Comparison of ENCODE assay signal across 9 mouse cellular contexts in genomic region chr9:108111593-108112121, GRCm38 (mm10). TPM values are rescaled to one million over a fixed set of nuclear protein-coding genes. Genes with fewer than 3 reads are reported as not detected.
DNase-seq lines count a peak whose midpoint lies in the region; ATAC-seq and TF ChIP-seq lines count a peak whose summit lies in the region.
"Had no signal": no experiment of that assay in that cellular context is flagged by ENCODE, and none has a peak within 500 bp of the region (broad histone marks: within the 10 kb centered on the region; RNA-seq: fewer than 3 reads in every experiment).

No protein-coding gene starts in this region.

- H3K4me2 ChIP-seq in heart, embryonic 13.5 days, result peak overlapping the region; percentile 78
- H3K4me2 ChIP-seq in hindbrain, embryonic 11.5 days (replicated peaks; ENCODE audit: low read depth, low read length), result peak overlapping the region; percentile 31
- peak overlapping the region; percentile 70 for H3K4me2 ChIP-seq in liver, postnatal 0 days (ENCODE audit: low read depth, low read length)

- H3K4me1 ChIP-seq in heart, embryonic 13.5 days, result peaks cover 26% of the 10 kb centered on the region
- 0 out of 2 replicates have a peak, but pooled peaks cover 6% of the 10 kb centered on the region for H3K4me1 ChIP-seq in hindbrain, embryonic 11.5 days (replicated peaks; ENCODE audit: control insufficient read depth, insufficient read depth, low read length)
- peaks cover 17% of the 10 kb centered on the region for H3K4me1 ChIP-seq in liver, postnatal 0 days (ENCODE audit: insufficient read depth)

- TF ChIP-seq CTCF in liver, postnatal 0 days (IDR thresholded peaks at IDR 0.05; ENCODE audit: low read depth), result peak; percentile 18; the same call in 1 of the 2 replicates

- peaks cover 60% of the 10 kb centered on the region for H3K27me3 ChIP-seq in heart, embryonic 13.5 days (replicated peaks)
- no peaks in the 10 kb centered on the region for H3K27me3 ChIP-seq in hindbrain, embryonic 11.5 days (ENCODE audit: control insufficient read depth, insufficient read depth, low read length)
- peaks cover 17% of the 10 kb centered on the region; the same call in 1 of the 2 replicates for H3K27me3 ChIP-seq in liver, postnatal 0 days (ENCODE audit: insufficient read depth, low read length)

- H3K9me3 ChIP-seq in heart, embryonic 13.5 days, result no peaks in the 10 kb centered on the region
- H3K9me3 ChIP-seq in hindbrain, embryonic 11.5 days (ENCODE audit: control insufficient read depth, low read length), result no peaks in the 10 kb centered on the region
- H3K9me3 ChIP-seq in liver, postnatal 0 days (ENCODE audit: low read length), result no peaks in the 10 kb centered on the region

- ATAC-seq in heart, embryonic 13.5 days (ENCODE audit: extremely low read depth, insufficient number of reproducible peaks, low FRiP score, low TSS enrichment), result no peak
- no peak for ATAC-seq in hindbrain, embryonic 11.5 days (ENCODE audit: low FRiP score)
- no peak for ATAC-seq in liver, postnatal 0 days
- no peak for ATAC-seq in activated CD4-positive, CD25-positive, alpha-beta regulatory T cell, adult 4 months

- no peak for TF ChIP-seq EP300 in liver, postnatal 0 days (IDR thresholded peaks at IDR 0.05; ENCODE audit: low read depth)

- intact Hi-C loops in heart, postnatal 14 days (cut with DNase I), result no loop called here

- WGBS in heart, embryonic 13.5 days, result 67% methylated on average over 17 of the region's 17 CpGs
- WGBS in hindbrain, embryonic 11.5 days, result 74% methylated on average over 17 of the region's 17 CpGs
- WGBS in liver, postnatal 0 days (ENCODE audit: insufficient replicate concordance), result 69% methylated on average over 17 of the region's 17 CpGs

- H3K4me3 ChIP-seq in heart, embryonic 13.5 days, result peak overlapping the region; percentile 48
- no peak overlapping the region for H3K4me3 ChIP-seq in hindbrain, embryonic 11.5 days (ENCODE audit: low read depth, low read length)
- H3K4me3 ChIP-seq in liver, postnatal 0 days (ENCODE audit: low read depth, low read length), result peak overlapping the region; percentile 32

- H3K36me3 ChIP-seq in heart, embryonic 13.5 days, result no peaks in the 10 kb centered on the region
- no peaks in the 10 kb centered on the region; the same call in 1 of the 2 replicates for H3K36me3 ChIP-seq in hindbrain, embryonic 11.5 days (ENCODE audit: control insufficient read depth, insufficient read depth, low read length)
- no peaks in the 10 kb centered on the region for H3K36me3 ChIP-seq in liver, postnatal 0 days (replicated peaks; ENCODE audit: insufficient read depth, low read length)

- H3K27ac ChIP-seq in heart, embryonic 13.5 days (replicated peaks), result 0 out of 2 replicates have a peak overlapping the region, but pooled peaks have one; percentile 8
- H3K27ac ChIP-seq in hindbrain, embryonic 11.5 days (ENCODE audit: low read depth, low read length), result no peak overlapping the region
- no peak overlapping the region for H3K27ac ChIP-seq in liver, postnatal 0 days (ENCODE audit: low read depth)

- peak overlapping the region; percentile 79 for H3K9ac ChIP-seq in heart, embryonic 13.5 days
- no peak overlapping the region for H3K9ac ChIP-seq in hindbrain, embryonic 11.5 days (ENCODE audit: low read depth, low read length)
- no peak overlapping the region for H3K9ac ChIP-seq in liver, postnatal 0 days (replicated peaks)

- no peak for DNase-seq in heart, postnatal 14 days
- peak; percentile 19 for DNase-seq in ZHBTc4 (ENCODE audit: low read depth, low spot score)
- no peak for DNase-seq in hindbrain, embryonic 11.5 days (ENCODE audit: low spot score)
- no peak for DNase-seq in liver, postnatal 0 days
- no peak for DNase-seq in retina, embryonic 14.5 days (ENCODE audit: low spot score)
- DNase-seq in right cerebral cortex, postnatal 25 days, result no peak

RNA-seq across cellular contexts. Expression of gene Apeh, which starts 17.3 kb away (rescaled TPM):
- polyA plus RNA-seq in heart, embryonic 13.5 days (2015; fragmentation: Nextera tagmentation; extraction: Ambion mirVana), result 51.3 and 62.5 TPM in 2 replicates
- 10 to 100 TPM; 36.4 to 41.8 TPM for total RNA-seq in heart, postnatal 14 days (2021)
- 54.3 and 55.3 TPM in 2 replicates for polyA plus RNA-seq in hindbrain, embryonic 11.5 days (2014; fragmentation: Nextera tagmentation; extraction: Ambion mirVana)
- polyA plus RNA-seq in liver, postnatal 0 days (2015; fragmentation: Nextera tagmentation; extraction: Ambion mirVana), result 67.7 and 75.2 TPM in 2 replicates
- 10 to 100 TPM; 39.4 to 45.0 TPM for polyA plus RNA-seq in activated CD4-positive, CD25-positive, alpha-beta regulatory T cell, adult 4 months (2017; shearing (Covaris generic))

RNA-seq across cellular contexts. Expression of gene Rnf123, which starts 28.5 kb away (rescaled TPM):
- polyA plus RNA-seq in heart, embryonic 13.5 days (2015; fragmentation: Nextera tagmentation; extraction: Ambion mirVana), result 29.4 and 30.9 TPM in 2 replicates
- total RNA-seq in heart, postnatal 14 days (2021), result 10 to 100 TPM; 85.3 to 92.6 TPM
- 24.3 and 26.5 TPM in 2 replicates for polyA plus RNA-seq in hindbrain, embryonic 11.5 days (2014; fragmentation: Nextera tagmentation; extraction: Ambion mirVana)
- 45.2 and 50.1 TPM in 2 replicates for polyA plus RNA-seq in liver, postnatal 0 days (2015; fragmentation: Nextera tagmentation; extraction: Ambion mirVana)
- 10 to 100 TPM; 49.9 to 75.8 TPM for polyA plus RNA-seq in activated CD4-positive, CD25-positive, alpha-beta regulatory T cell, adult 4 months (2017; shearing (Covaris generic))

RNA-seq across cellular contexts. Expression of gene Mst1, which starts 31.4 kb away (rescaled TPM):
- 0.20 and 0.59 TPM in 2 replicates for polyA plus RNA-seq in heart, embryonic 13.5 days (2015; fragmentation: Nextera tagmentation; extraction: Ambion mirVana)
- under 1 TPM in 1 of 2 experiments, not detected in 1; 0.38 TPM for total RNA-seq in heart, postnatal 14 days (2021)
- 0.25 TPM in 2 replicates for polyA plus RNA-seq in hindbrain, embryonic 11.5 days (2014; fragmentation: Nextera tagmentation; extraction: Ambion mirVana)
- 81.4 and 93.0 TPM in 2 replicates for polyA plus RNA-seq in liver, postnatal 0 days (2015; fragmentation: Nextera tagmentation; extraction: Ambion mirVana)
- under 1 TPM; 0.40 to 0.48 TPM for polyA plus RNA-seq in activated CD4-positive, CD25-positive, alpha-beta regulatory T cell, adult 4 months (2017; shearing (Covaris generic))
- total RNA-seq: hematopoietic stem cell, adult 5-6 weeks had no signal

RNA-seq across cellular contexts. Expression of gene Amigo3, which starts 58.7 kb away (rescaled TPM):
- 1.9 and 2.3 TPM in 2 replicates for polyA plus RNA-seq in heart, embryonic 13.5 days (2015; fragmentation: Nextera tagmentation; extraction: Ambion mirVana)
- total RNA-seq in heart, postnatal 14 days (2021), result 1 to 10 TPM; 1.4 to 1.9 TPM
- polyA plus RNA-seq in hindbrain, embryonic 11.5 days (2014; fragmentation: Nextera tagmentation; extraction: Ambion mirVana), result 1.6 and 1.8 TPM in 2 replicates
- 0.59 and 0.86 TPM in 2 replicates for polyA plus RNA-seq in liver, postnatal 0 days (2015; fragmentation: Nextera tagmentation; extraction: Ambion mirVana)
- 1 to 10 TPM; 1.3 to 3.3 TPM for polyA plus RNA-seq in activated CD4-positive, CD25-positive, alpha-beta regulatory T cell, adult 4 months (2017; shearing (Covaris generic))

Comparison
In these comparisons a context has a peak if more than half of its experiments do, and no peak if none do; other contexts are left out.
1. RNA of gene Mst1, which starts 31.4 kb away (polyA plus RNA-seq): 81.4 to 93.0 TPM in liver, postnatal 0 days; 0.40 to 0.48 TPM in activated CD4-positive, CD25-positive, alpha-beta regulatory T cell, adult 4 months, 0.25 TPM in hindbrain, embryonic 11.5 days and 0.20 to 0.59 TPM in heart, embryonic 13.5 days; every median in the first group is over 10 times any median in the second.
2. Peak in every context shown above with its lines, with median percentiles within 50 percentile points of each other: H3K4me2 ChIP-seq.